9 mouse cellular contexts compared by ENCODE assay signal in the genomic region with DNA sequence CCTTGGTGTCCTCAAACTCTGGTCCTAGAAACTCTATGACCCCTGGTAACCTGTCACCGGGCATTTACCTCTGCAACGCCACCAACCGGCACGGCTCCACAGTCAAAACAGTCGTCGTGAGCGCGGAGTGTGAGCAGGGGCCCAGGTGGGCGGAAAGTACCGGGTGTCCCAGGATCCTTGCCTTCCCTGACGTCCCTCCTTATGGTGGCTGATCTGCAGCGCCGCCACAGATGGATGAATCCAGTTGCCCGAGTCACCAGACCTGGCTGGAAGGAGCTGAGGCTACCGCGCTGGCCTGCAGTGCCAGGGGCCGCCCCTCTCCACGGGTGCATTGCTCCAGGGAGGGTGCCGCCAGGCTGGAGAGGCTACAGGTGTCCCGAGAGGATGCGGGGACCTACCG. TPM values are rescaled to one million over a fixed set of nuclear protein-coding genes. Genes with fewer than 3 reads are reported as not detected.
DNase-seq lines count a peak whose midpoint lies in the region; ATAC-seq and TF ChIP-seq lines count a peak whose summit lies in the region.
"Had no signal": no experiment of that assay in that cellular context is flagged by ENCODE, and none has a peak within 500 bp of the region (broad histone marks: within the 10 kb centered on the region; RNA-seq: fewer than 3 reads in every experiment).

No protein-coding gene starts in this region.

- no peak overlapping the region for H3K4me2 ChIP-seq in intestine, embryonic 14.5 days (ENCODE audit: low read length)
- H3K4me2 ChIP-seq in intestine, embryonic 16.5 days (ENCODE audit: low read depth, low read length): no peak overlapping the region; the same call in 1 of the 2 replicates
- 0 out of 2 replicates have a peak overlapping the region, but pooled peaks have one; percentile 66 for H3K4me2 ChIP-seq in stomach, embryonic 16.5 days (ENCODE audit: low read depth, low read length)
- H3K4me2 ChIP-seq in stomach, postnatal 0 days (replicated peaks; ENCODE audit: low read depth): no peak overlapping the region; the same call in 1 of the 2 replicates
- no peak overlapping the region for H3K4me2 ChIP-seq in limb, embryonic 11.5 days (ENCODE audit: low read depth, severe bottlenecking)

- 4% methylated on average over 22 of the region's 22 CpGs for WGBS in intestine, embryonic 14.5 days
- 4% methylated on average over 22 of the region's 22 CpGs for WGBS in intestine, embryonic 16.5 days
- WGBS in stomach, embryonic 16.5 days: 5% methylated on average over 22 of the region's 22 CpGs
- 6% methylated on average over 22 of the region's 22 CpGs for WGBS in stomach, postnatal 0 days
- 3% methylated on average over 22 of the region's 22 CpGs for WGBS in limb, embryonic 11.5 days

- peaks cover 32% of the 10 kb centered on the region for H3K4me1 ChIP-seq in intestine, embryonic 14.5 days (replicated peaks; ENCODE audit: control insufficient read depth, insufficient read depth, low read length)
- H3K4me1 ChIP-seq in intestine, embryonic 16.5 days (ENCODE audit: control insufficient read depth, insufficient read depth, low read length): peaks cover 39% of the 10 kb centered on the region
- peaks cover 27% of the 10 kb centered on the region for H3K4me1 ChIP-seq in stomach, embryonic 16.5 days (ENCODE audit: control insufficient read depth, insufficient read depth, low read length)
- H3K4me1 ChIP-seq in stomach, postnatal 0 days (replicated peaks; ENCODE audit: control insufficient read depth, insufficient read depth): no peaks in the 10 kb centered on the region
- H3K4me1 ChIP-seq in limb, embryonic 11.5 days (ENCODE audit: control insufficient read depth, insufficient read depth, low read length): peaks cover 24% of the 10 kb centered on the region

- H3K27ac ChIP-seq in intestine, embryonic 14.5 days (ENCODE audit: low read depth): no peak overlapping the region
- no peak overlapping the region for H3K27ac ChIP-seq in intestine, embryonic 16.5 days (ENCODE audit: low read length)
- no peak overlapping the region for H3K27ac ChIP-seq in stomach, embryonic 16.5 days (ENCODE audit: low read length)
- H3K27ac ChIP-seq in stomach, postnatal 0 days (replicated peaks): no peak overlapping the region
- no peak overlapping the region for H3K27ac ChIP-seq in limb, embryonic 11.5 days (replicated peaks; ENCODE audit: low read depth, low read length)

- no peak for TF ChIP-seq CTCF in stomach, postnatal 0 days (IDR thresholded peaks at IDR 0.05; ENCODE audit: low read depth)

- no peaks in the 10 kb centered on the region for H3K36me3 ChIP-seq in intestine, embryonic 14.5 days (ENCODE audit: control insufficient read depth, insufficient read depth, low read length)
- no peaks in the 10 kb centered on the region for H3K36me3 ChIP-seq in intestine, embryonic 16.5 days (ENCODE audit: control insufficient read depth, insufficient read depth, low read length)
- H3K36me3 ChIP-seq in stomach, embryonic 16.5 days (ENCODE audit: control insufficient read depth, insufficient read depth, low read length): no peaks in the 10 kb centered on the region
- H3K36me3 ChIP-seq in stomach, postnatal 0 days (ENCODE audit: control insufficient read depth, insufficient read depth, low read length): no peaks in the 10 kb centered on the region
- H3K36me3 ChIP-seq in limb, embryonic 11.5 days (ENCODE audit: control insufficient read depth, insufficient read depth, low read length): no peaks in the 10 kb centered on the region

- H3K9me3 ChIP-seq in intestine, embryonic 14.5 days (ENCODE audit: control insufficient read depth, low read length): no peaks in the 10 kb centered on the region
- H3K9me3 ChIP-seq in intestine, embryonic 16.5 days (ENCODE audit: control insufficient read depth, low read length): no peaks in the 10 kb centered on the region
- no peaks in the 10 kb centered on the region; the same call in 1 of the 2 replicates for H3K9me3 ChIP-seq in stomach, embryonic 16.5 days (replicated peaks; ENCODE audit: control insufficient read depth, low read length)
- no peaks in the 10 kb centered on the region for H3K9me3 ChIP-seq in stomach, postnatal 0 days (ENCODE audit: control insufficient read depth, low read length)
- no peaks in the 10 kb centered on the region for H3K9me3 ChIP-seq in limb, embryonic 11.5 days (ENCODE audit: control insufficient read depth, low read length)

- H3K9ac ChIP-seq in intestine, embryonic 14.5 days (ENCODE audit: low read length): no peak overlapping the region
- H3K9ac ChIP-seq in intestine, embryonic 16.5 days (ENCODE audit: low read depth, low read length): no peak overlapping the region
- no peak overlapping the region for H3K9ac ChIP-seq in stomach, embryonic 16.5 days (ENCODE audit: low read length)
- H3K9ac ChIP-seq in stomach, postnatal 0 days (ENCODE audit: low read length): no peak overlapping the region
- no peak overlapping the region for H3K9ac ChIP-seq in limb, embryonic 11.5 days (ENCODE audit: low read length)

- TF ChIP-seq EP300 in stomach, postnatal 0 days (optimal IDR thresholded peaks at IDR 0.05): no peak

- H3K27me3 ChIP-seq in intestine, embryonic 14.5 days (replicated peaks; ENCODE audit: control insufficient read depth, insufficient read depth, low read length): peaks cover 79% of the 10 kb centered on the region
- H3K27me3 ChIP-seq in intestine, embryonic 16.5 days (replicated peaks; ENCODE audit: control insufficient read depth, insufficient read depth, low read length): peaks cover 67% of the 10 kb centered on the region
- peaks cover 67% of the 10 kb centered on the region for H3K27me3 ChIP-seq in stomach, embryonic 16.5 days (ENCODE audit: control insufficient read depth, insufficient read depth, low read length)
- peaks cover 35% of the 10 kb centered on the region for H3K27me3 ChIP-seq in stomach, postnatal 0 days (ENCODE audit: control insufficient read depth, insufficient read depth, low read length)
- peaks cover 80% of the 10 kb centered on the region for H3K27me3 ChIP-seq in limb, embryonic 11.5 days (ENCODE audit: control insufficient read depth, insufficient read depth, low read length)

- H3K4me3 ChIP-seq in intestine, embryonic 14.5 days (ENCODE audit: low read depth, low read length): no peak overlapping the region
- H3K4me3 ChIP-seq in intestine, embryonic 16.5 days (ENCODE audit: low read length): no peak overlapping the region
- H3K4me3 ChIP-seq in stomach, embryonic 16.5 days (replicated peaks; ENCODE audit: low read length): no peak overlapping the region
- H3K4me3 ChIP-seq in stomach, postnatal 0 days (ENCODE audit: low read depth, low read length): no peak overlapping the region
- H3K4me3 ChIP-seq in limb, embryonic 11.5 days (ENCODE audit: low read depth, low read length): no peak overlapping the region

- ATAC-seq in intestine, embryonic 14.5 days (replicated peaks; ENCODE audit: low FRiP score, low TSS enrichment, low read depth): no peak
- ATAC-seq in intestine, embryonic 16.5 days: no peak
- no peak for ATAC-seq in stomach, embryonic 16.5 days (ENCODE audit: insufficient read depth, low FRiP score)
- no peak for ATAC-seq in stomach, postnatal 0 days (ENCODE audit: low FRiP score, low TSS enrichment)
- ATAC-seq in limb, embryonic 11.5 days (ENCODE audit: insufficient number of reproducible peaks, low FRiP score, low TSS enrichment, low read depth): no peak

- peak; percentile 53 for DNase-seq in intestine, embryonic 14.5 days (ENCODE audit: low spot score)
- no peak for DNase-seq in stomach, postnatal 0 days (ENCODE audit: low spot score)
- peak; percentile 43 for DNase-seq in limb, embryonic 11.5 days (ENCODE audit: low spot score)
- DNase-seq in adrenal gland, postnatal 14 days: no peak
- no peak for DNase-seq in embryo, embryonic 9.5 days (ENCODE audit: extremely low spot score)
- no peak for DNase-seq in embryo, embryonic 10.5 days (ENCODE audit: low spot score)

RNA-seq across cellular contexts. Expression of gene Icam5, which starts 4.8 kb away (rescaled TPM):
- polyA plus RNA-seq in intestine, embryonic 14.5 days (2014; fragmentation: Nextera tagmentation; extraction: Ambion mirVana): 0.12 TPM in 2 replicates
- polyA plus RNA-seq in intestine, embryonic 16.5 days (2015; fragmentation: Nextera tagmentation; extraction: Ambion mirVana): 0.09 and 0.10 TPM in 2 replicates
- polyA plus RNA-seq in stomach, embryonic 16.5 days (2015; fragmentation: Nextera tagmentation; extraction: Ambion mirVana): 0.14 and 0.15 TPM in 2 replicates
- 0.15 and 0.27 TPM in 2 replicates for polyA plus RNA-seq in stomach, postnatal 0 days (2015; fragmentation: Nextera tagmentation; extraction: Ambion mirVana)
- not detected in 2 replicates for polyA plus RNA-seq in limb, embryonic 11.5 days (2014; fragmentation: Nextera tagmentation; extraction: Ambion mirVana)
- total RNA-seq in adrenal gland, postnatal 14 days (2021): 0.74 and 0.90 TPM in 2 replicates
- total RNA-seq: neutrophil, adult 5-6 weeks had no signal

RNA-seq across cellular contexts. Expression of gene Icam4, which starts 7.5 kb away (rescaled TPM):
- polyA plus RNA-seq in intestine, embryonic 14.5 days (2014; fragmentation: Nextera tagmentation; extraction: Ambion mirVana): 0.96 TPM in 1 of 2 replicates, not detected in the other
- polyA plus RNA-seq in intestine, embryonic 16.5 days (2015; fragmentation: Nextera tagmentation; extraction: Ambion mirVana): 1.8 and 5.4 TPM in 2 replicates
- polyA plus RNA-seq in stomach, embryonic 16.5 days (2015; fragmentation: Nextera tagmentation; extraction: Ambion mirVana): 5.9 and 8.6 TPM in 2 replicates
- 0.50 and 0.81 TPM in 2 replicates for polyA plus RNA-seq in stomach, postnatal 0 days (2015; fragmentation: Nextera tagmentation; extraction: Ambion mirVana)
- 3.6 and 5.3 TPM in 2 replicates for polyA plus RNA-seq in limb, embryonic 11.5 days (2014; fragmentation: Nextera tagmentation; extraction: Ambion mirVana)
- total RNA-seq in adrenal gland, postnatal 14 days (2021): 1.2 and 4.1 TPM in 2 replicates
- total RNA-seq: neutrophil, adult 5-6 weeks had no signal

RNA-seq across cellular contexts. Expression of gene Icam1, which starts 20.9 kb away (rescaled TPM):
- polyA plus RNA-seq in intestine, embryonic 14.5 days (2014; fragmentation: Nextera tagmentation; extraction: Ambion mirVana): 11.4 and 11.8 TPM in 2 replicates
- 12.7 and 13.7 TPM in 2 replicates for polyA plus RNA-seq in intestine, embryonic 16.5 days (2015; fragmentation: Nextera tagmentation; extraction: Ambion mirVana)
- 15.0 and 16.3 TPM in 2 replicates for polyA plus RNA-seq in stomach, embryonic 16.5 days (2015; fragmentation: Nextera tagmentation; extraction: Ambion mirVana)
- polyA plus RNA-seq in stomach, postnatal 0 days (2015; fragmentation: Nextera tagmentation; extraction: Ambion mirVana): 9.5 and 11.9 TPM in 2 replicates
- 5.5 and 8.3 TPM in 2 replicates for polyA plus RNA-seq in limb, embryonic 11.5 days (2014; fragmentation: Nextera tagmentation; extraction: Ambion mirVana)
- total RNA-seq in adrenal gland, postnatal 14 days (2021): 12.7 and 13.8 TPM in 2 replicates

RNA-seq across cellular contexts. Expression of gene Zglp1, which starts 30.2 kb away (rescaled TPM):
- 1.3 TPM in 1 of 2 replicates, not detected in the other for polyA plus RNA-seq in intestine, embryonic 14.5 days (2014; fragmentation: Nextera tagmentation; extraction: Ambion mirVana)
- polyA plus RNA-seq in intestine, embryonic 16.5 days (2015; fragmentation: Nextera tagmentation; extraction: Ambion mirVana): 0.51 and 1.3 TPM in 2 replicates
- 0.46 and 0.89 TPM in 2 replicates for polyA plus RNA-seq in stomach, embryonic 16.5 days (2015; fragmentation: Nextera tagmentation; extraction: Ambion mirVana)
- polyA plus RNA-seq in stomach, postnatal 0 days (2015; fragmentation: Nextera tagmentation; extraction: Ambion mirVana): not detected in 2 replicates
- polyA plus RNA-seq in limb, embryonic 11.5 days (2014; fragmentation: Nextera tagmentation; extraction: Ambion mirVana): 1.4 and 2.4 TPM in 2 replicates
- not detected in 2 replicates for total RNA-seq in adrenal gland, postnatal 14 days (2021)
- total RNA-seq: neutrophil, adult 5-6 weeks had no signal

RNA-seq across cellular contexts. Expression of gene Mrpl4, which starts 34.1 kb away (rescaled TPM):
- 151 and 155 TPM in 2 replicates for polyA plus RNA-seq in intestine, embryonic 14.5 days (2014; fragmentation: Nextera tagmentation; extraction: Ambion mirVana)
- 165 and 181 TPM in 2 replicates for polyA plus RNA-seq in intestine, embryonic 16.5 days (2015; fragmentation: Nextera tagmentation; extraction: Ambion mirVana)
- polyA plus RNA-seq in stomach, embryonic 16.5 days (2015; fragmentation: Nextera tagmentation; extraction: Ambion mirVana): 131 and 141 TPM in 2 replicates
- 87.3 and 90.2 TPM in 2 replicates for polyA plus RNA-seq in stomach, postnatal 0 days (2015; fragmentation: Nextera tagmentation; extraction: Ambion mirVana)
- polyA plus RNA-seq in limb, embryonic 11.5 days (2014; fragmentation: Nextera tagmentation; extraction: Ambion mirVana): 163 and 169 TPM in 2 replicates
- total RNA-seq in adrenal gland, postnatal 14 days (2021): 135 and 144 TPM in 2 replicates

Comparison
In these comparisons a context has a peak if more than half of its experiments do, and no peak if none do; other contexts are left out.
1. DNase-seq: peak in intestine, embryonic 14.5 days (single experiment) and limb, embryonic 11.5 days (single experiment); none in stomach, postnatal 0 days (single experiment), adrenal gland, postnatal 14 days (single experiment), embryo, embryonic 9.5 days (single experiment) and embryo, embryonic 10.5 days (single experiment).